8 mouse cellular contexts compared by ENCODE assay signal in genomic region chr4:134000466-134001438, GRCm38 (mm10). TPM values are rescaled to one million over a fixed set of nuclear protein-coding genes. Genes with fewer than 3 reads are reported as not detected.
A peak's percentile ranks its signal among the peaks of the same experiment; 100 is the strongest.
DNase-seq lines count a peak whose midpoint lies in the region; ATAC-seq and TF ChIP-seq lines count a peak whose summit lies in the region.

Dhdds (minus strand) TSS chr4:134000918.

- ATAC-seq in forebrain, embryonic 15.5 days (replicated peaks) = peak; percentile 98
- peak; percentile 97 for ATAC-seq in neutrophil, adult 5-6 weeks (ENCODE audit: extremely low read depth, insufficient number of reproducible peaks, low FRiP score, poor library complexity, severe bottlenecking)

- in situ Hi-C loops in ES-E14 (cut with MboI; ENCODE audit: low sequenced_read_pairs in 2 of 2, unreplicated experiment in 2 of 2) = no loop called here

- H3K27me3 ChIP-seq in forebrain, embryonic 15.5 days = no peaks in the 10 kb centered on the region

- peak within 1 kb of the TSS; percentile 79 for H3K9ac ChIP-seq in ES-E14 (ENCODE audit: insufficient read depth, low read depth, low read length, poor library complexity, severe bottlenecking)
- H3K9ac ChIP-seq in forebrain, embryonic 15.5 days (replicated peaks) = peak within 1 kb of the TSS; percentile 61

- DNase-seq in ES-E14 (ENCODE audit: low read depth, low spot score) = peak; percentile 98
- peak; percentile 96 for DNase-seq in cerebellum, adult 11-12 months
- peak; percentile 89 for DNase-seq in heart, postnatal 25 days (ENCODE audit: low spot score)
- DNase-seq in layer of hippocampus, adult 18-20 months (ENCODE audit: low spot score in 2 of 2) = peak; percentile 93 to 96
- DNase-seq in lung, adult 2 months = peak; percentile 93
- DNase-seq in thymus, adult 18-20 months = peak; percentile 87 to 91

- peak within 1 kb of the TSS; percentile 68 to 99 for H3K4me3 ChIP-seq in ES-E14 (ENCODE audit: insufficient read depth in 1 of 2, low read depth in 1 of 2, low read length in 2 of 2, poor library complexity in 1 of 2, severe bottlenecking in 1 of 2)
- H3K4me3 ChIP-seq in forebrain, embryonic 15.5 days = peak within 1 kb of the TSS; percentile 75
- peak within 1 kb of the TSS; percentile 94 for H3K4me3 ChIP-seq in lung, adult 2 months (replicated peaks; ENCODE audit: extremely low read depth, low read depth, low read length)

- H3K4me1 ChIP-seq in ES-E14 (ENCODE audit: control insufficient read depth in 2 of 2, insufficient read depth in 2 of 2, low read length in 2 of 2, poor library complexity in 1 of 2) = peaks cover 0 to 6% of the 10 kb centered on the region in 2 experiments; a peak in 1 of 4 replicates
- H3K4me1 ChIP-seq in forebrain, embryonic 15.5 days = peaks cover 21% of the 10 kb centered on the region
- H3K4me1 ChIP-seq in lung, adult 2 months (ENCODE audit: control insufficient read depth, insufficient read depth, low read length) = peaks cover 4% of the 10 kb centered on the region; the same call in 1 of the 2 replicates

- TF ChIP-seq CTCF in lung, adult 2 months (IDR thresholded peaks at IDR 0.05; ENCODE audit: insufficient read depth, low read length) = no peak

- peaks cover 20% of the 10 kb centered on the region for H3K36me3 ChIP-seq in ES-E14 (ENCODE audit: control insufficient read depth, insufficient read depth, low read length, poor library complexity, severe bottlenecking)
- H3K36me3 ChIP-seq in forebrain, embryonic 15.5 days = peaks cover 8% of the 10 kb centered on the region; the same call in 1 of the 2 replicates

- H3K4me2 ChIP-seq in forebrain, embryonic 15.5 days (replicated peaks) = peak within 1 kb of the TSS; percentile 74

- no peak within 1 kb of the TSS for H3K27ac ChIP-seq in ES-E14 (ENCODE audit: insufficient read depth, low read depth, low read length, poor library complexity, severe bottlenecking)
- peak within 1 kb of the TSS; percentile 66 for H3K27ac ChIP-seq in forebrain, embryonic 15.5 days (replicated peaks)

- H3K9me3 ChIP-seq in ES-E14 (ENCODE audit: control insufficient read depth, insufficient read depth, low read depth, low read length) = no peaks in the 10 kb centered on the region
- no peaks in the 10 kb centered on the region for H3K9me3 ChIP-seq in forebrain, embryonic 15.5 days

- peak; percentile 77; the same call in 1 of the 2 replicates for TF ChIP-seq POLR2A in lung, adult 2 months (IDR thresholded peaks at IDR 0.05; ENCODE audit: borderline replicate concordance, extremely low read depth, low read depth, low read length)

- 2% methylated on average over 49 of the region's 49 CpGs for WGBS in forebrain, embryonic 15.5 days
- WGBS in lung, adult 2 months = 1% methylated on average over 49 of the region's 49 CpGs

- intact Hi-C loops in heart, postnatal 25 days (cut with DNase I) = loop anchor here (5.0 kb wide), 1 partner anchor 247 kb away; the partner anchor contains the start of genes Gm30191 and Zfp593

TF ChIP-seq in ES-E14, 5 proteins besides CTCF, POLR2A, EP300 and RAD21:
- TF ChIP-seq ZC3H11A (IDR thresholded peaks at IDR 0.05; ENCODE audit: borderline replicate concordance, low read depth, low read length) = no peak
- peak; percentile 72; the same call in 1 of the 2 replicates for TF ChIP-seq HCFC1 (IDR thresholded peaks at IDR 0.05; ENCODE audit: borderline replicate concordance, insufficient read depth, low read length)

RNA-seq across cellular contexts. Expression of gene Dhdds, which starts in this region (rescaled TPM):
- 20.9 and 24.6 TPM in 2 replicates for total RNA-seq in ES-E14 (2012; rRNA removed)
- polyA plus RNA-seq in forebrain, embryonic 15.5 days (2015; fragmentation: Nextera tagmentation; extraction: Ambion mirVana) = 52.8 and 56.7 TPM in 2 replicates
- total RNA-seq in heart, postnatal 25 days (2021) = 10 to 100 TPM; 26.4 to 30.1 TPM
- 10 to 100 TPM; 56.6 to 61.9 TPM for total RNA-seq in layer of hippocampus, adult 18-20 months (2021)
- 21.6 and 28.4 TPM in 2 replicates for polyA plus RNA-seq in lung, adult 2 months (2012; rRNA removed)
- total RNA-seq in neutrophil, adult 5-6 weeks (2017) = 15.6 and 16.6 TPM in 2 replicates
